Mouse (Mus musculus): ENCODE results near the gene Ppp4r3b.
A peak's percentile ranks its signal among the peaks of the same experiment; 100 is the strongest.

Gene Ppp4r3b

DNA sequence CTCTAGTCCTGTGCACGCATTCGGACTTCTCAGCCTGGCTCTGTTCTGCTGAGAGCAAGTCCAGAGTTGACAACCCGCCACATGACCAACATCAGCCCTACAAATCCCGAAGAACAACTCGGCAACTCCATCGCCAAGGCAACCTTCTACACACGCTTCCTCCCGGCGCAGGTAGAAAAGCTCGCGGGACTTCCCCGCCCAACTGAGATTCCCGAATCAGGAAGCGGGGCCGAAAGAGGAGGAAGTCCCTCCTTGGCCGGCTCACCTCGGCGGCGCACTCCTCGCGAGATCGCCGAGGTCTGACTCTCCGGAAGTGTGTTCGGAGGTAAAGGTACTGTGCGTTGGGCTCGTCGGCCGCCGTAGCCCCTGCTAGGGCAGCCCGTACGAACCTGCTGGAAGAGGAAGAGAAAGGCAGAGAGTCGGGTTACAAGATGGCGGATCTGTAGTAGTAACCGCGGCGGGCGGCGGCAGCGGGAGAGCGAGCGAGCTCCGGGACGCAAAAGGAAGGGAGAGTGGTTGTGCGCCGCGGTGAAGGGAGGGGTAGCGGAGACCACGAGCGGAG, at the start of gene Ppp4r3b:
Ppp4r3b (plus strand) TSS at position 328 of the 562 bp plus-strand sequence.
- DNase-seq, result peak; percentile 98 to 100

DNA sequence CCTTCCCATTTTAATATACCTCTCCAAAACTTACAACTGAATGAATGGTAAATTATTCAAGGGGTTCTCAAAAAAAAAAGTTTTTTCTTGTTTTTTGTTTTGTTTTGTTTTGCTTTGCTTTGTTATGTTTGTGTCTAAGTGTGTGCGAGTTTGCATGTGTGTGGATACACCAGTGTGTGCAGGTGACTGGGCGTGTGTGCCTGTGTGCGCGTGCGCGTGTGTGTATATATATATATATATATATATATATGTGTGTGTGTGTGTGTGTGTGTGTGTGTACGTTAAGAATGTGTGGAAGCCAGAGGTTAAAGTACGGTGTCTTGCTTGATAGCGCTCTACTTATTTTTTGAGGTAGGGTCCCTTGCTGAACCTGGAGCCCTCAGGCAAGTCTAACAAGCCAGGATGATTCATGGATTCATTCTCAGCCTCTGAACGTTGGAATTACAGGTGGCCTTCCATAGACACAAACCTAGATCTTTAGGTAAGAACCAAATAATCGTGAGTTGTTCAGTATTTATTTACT, 42.8 kb upstream of the Ppp4r3b start:
- no peak for DNase-seq

DNA sequence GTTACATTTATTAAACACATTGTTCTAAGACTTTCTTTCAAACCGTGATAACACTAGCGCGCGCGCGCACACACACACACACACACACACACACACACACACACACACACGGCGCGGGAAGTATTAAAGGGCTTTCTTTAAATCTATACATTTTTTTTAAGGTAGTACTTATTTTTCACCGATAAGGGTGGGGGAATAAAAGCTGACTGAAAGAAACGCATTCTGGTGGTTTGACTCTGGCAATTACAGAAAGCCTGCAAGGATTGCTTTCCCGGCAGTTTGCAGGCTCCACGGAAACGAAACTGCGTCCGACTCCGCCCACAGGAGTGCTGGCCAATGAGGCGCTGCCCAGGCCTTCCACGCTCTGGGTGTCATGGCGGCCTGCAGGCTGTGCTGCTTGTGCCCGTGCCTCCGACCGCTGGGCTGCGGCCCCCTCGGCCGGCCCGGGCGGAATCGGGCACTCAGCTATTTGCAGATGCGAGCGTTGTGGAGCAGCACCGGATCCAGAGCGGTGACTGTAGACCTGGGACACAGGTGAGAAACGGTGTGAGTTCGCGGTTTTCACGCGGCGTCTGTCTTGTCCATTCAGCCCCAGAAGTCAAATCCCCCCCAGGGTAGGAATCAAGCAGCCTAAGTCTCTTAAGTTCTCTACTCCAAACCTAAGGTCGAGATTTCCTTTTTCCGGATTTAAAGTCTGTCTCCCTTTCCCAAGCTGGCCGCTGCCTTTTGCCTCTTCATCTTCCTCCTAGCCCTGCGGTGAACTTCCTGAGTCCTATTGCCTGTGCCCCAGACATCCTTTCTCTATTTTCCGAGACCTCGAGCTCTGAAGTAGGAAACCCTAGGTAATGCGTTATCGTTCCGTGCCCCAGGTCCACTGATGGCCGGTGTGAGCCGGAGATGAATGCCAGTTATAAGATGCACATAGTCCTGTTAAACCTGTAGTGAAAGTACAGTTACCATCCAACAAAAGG, 42.0 kb upstream of the Ppp4r3b start, which contains the start of gene Pnpt1:
Pnpt1 (plus strand) TSS at position 360 of the 971 bp plus-strand sequence.
- peak; percentile 93 for DNase-seq

DNA sequence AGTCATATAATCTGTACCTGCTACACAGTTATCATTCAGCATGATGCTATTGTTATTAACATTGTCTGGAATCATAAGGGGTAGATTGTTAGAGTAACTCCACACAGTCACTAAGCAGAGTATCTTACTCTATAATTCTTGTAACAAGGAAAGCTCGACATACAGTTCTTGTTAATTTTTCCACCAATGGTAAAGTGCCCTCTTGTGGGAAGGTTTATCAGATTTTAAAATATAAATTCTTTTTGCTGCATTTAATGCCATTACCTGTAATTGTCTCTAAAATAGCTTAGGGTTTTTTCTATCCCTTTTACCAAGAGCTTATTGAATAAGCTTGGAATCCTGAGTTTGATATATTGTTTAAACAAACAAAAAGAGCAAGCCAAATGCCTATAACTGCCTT, 32.0 kb upstream of the Ppp4r3b start:
- no peak for DNase-seq

DNA sequence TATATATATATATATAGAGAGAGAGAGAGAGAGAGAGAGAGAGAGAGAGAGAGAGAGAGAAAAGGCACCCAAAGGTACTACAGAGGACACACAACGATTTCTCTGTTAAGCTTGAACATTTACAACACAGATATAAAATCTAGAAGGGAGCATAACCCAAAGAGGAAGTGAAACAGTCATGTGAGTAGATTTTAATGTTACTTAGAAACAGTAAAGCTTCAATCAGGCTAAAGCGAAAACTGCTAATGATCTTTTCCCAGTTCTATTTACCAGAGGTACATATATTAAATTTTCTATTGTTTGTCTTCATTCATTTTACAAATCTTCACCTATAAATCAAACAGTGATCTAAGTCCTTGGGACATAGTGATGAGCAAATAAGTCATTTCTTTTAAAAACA, 23.8 kb upstream of the Ppp4r3b start:
- no peak for DNase-seq

DNA sequence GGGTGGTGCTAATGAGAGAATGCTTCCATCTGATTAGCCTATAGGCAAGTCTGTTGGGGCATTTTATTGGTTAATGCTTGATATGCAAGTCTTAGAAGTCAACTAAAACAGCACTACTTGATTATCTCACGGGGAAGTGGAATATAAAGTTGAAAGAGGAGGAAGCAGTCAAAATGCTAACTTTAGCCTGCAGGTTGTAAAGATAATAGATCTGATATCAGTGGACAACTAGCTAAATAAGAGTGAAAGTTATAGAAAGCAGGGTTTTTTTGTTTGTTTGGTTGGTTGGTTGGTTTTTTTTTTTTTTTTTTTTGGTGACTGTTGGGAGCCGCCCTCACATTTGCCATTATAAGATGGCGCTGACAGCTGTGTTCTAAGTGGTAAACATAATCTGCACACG, 9.1 kb upstream of the Ppp4r3b start:
- no peak for DNase-seq

DNA sequence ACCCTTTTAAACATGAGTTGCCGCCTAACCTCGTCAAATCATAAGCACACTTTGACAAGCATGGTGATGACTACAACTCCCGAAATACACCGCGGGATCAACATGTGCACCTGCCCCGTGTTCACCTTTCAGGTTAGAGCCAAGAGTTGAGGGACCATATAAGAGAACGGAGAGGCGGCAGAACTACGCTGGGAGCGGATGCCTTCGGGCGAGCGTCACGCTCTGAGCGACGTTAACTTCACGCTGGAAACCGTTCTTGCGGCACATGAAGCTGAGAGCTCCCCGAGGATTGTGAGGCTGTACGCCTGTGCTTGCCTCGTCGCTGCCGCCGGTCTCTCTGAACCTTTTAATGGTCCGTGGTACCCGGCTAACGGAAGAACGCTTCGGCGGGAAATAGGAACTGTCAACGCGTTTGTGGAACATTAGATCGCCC, 715 bp upstream of the Ppp4r3b start:
- peak; percentile 53 to 59 for DNase-seq

DNA sequence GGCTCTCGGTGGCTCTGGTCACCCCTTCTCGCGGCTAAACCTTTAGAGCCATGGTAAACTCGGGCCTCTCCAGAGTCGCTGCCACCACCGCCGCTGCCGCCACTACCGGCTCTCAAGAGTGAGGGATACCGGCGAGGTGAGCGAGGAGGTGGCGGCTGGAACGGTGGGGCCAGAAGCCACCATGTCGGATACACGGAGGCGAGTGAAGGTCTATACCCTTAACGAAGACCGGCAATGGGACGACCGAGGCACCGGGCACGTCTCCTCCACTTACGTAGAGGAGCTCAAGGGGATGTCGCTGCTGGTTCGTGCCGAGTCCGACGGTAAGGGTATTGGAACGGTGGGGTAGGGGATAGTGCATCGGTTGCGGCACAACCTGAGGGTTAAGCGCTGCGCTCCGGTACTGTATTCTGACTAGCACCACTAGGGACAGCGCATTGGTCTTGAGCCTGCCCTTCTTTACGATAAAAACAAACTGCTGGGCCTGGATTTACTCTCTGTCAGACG, 488 bp downstream of the Ppp4r3b start:
- DNase-seq, result peak; percentile 65 to 74

DNA sequence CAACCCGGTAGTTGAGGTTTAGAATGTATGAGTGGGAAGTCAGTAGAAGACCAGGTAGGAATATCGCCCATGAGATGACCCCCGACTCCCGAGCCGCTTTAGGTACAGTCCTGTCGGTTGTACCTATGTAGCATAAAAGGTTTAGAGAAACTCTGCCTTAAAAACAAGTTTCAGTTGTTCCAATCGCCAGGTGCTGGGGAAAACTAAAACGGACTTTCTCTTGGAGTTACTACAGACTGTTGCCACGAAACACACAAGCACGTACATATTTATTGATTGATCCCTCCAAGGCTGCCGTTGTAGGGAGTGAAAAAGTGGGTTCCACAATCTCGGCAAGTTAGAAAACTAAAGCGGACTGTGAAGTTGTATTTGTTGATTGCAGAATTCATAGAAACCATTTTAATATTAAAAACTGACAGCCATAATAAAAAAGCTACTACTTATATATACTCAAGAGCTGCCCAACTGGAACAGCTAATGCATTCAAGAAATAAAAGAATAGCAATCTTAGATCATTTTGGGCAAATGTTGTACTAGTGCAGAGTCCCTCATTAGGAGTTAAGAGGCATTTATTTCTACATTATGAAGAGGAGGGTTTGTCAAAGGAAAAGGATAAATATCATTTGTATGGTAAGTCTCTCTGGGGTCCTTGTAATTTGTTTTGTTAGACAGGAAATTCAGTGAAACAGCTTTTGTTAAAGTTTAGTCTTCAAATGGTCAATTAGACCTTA, 1.2 kb downstream of the Ppp4r3b start:
- DNase-seq, result no peak

DNA sequence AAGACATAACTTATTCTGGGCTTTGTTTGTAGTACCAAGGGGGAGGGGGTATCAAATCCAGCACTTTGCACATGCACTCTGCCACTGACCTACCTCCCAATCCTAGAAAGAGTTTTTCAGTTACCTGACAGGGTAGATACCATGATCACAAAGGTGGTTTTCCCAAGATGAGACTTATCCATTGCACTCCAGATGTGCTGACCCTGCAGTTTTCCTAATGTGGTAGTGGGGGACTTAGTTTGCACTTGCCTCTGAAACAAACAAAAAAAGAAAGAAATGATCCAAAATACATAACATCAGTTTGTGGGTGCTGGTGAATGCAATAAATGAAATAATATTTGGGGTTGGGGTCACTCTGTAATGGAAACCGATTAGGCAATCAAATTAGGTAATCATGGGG, 6.6 kb downstream of the Ppp4r3b start:
- DNase-seq, result no peak

DNA sequence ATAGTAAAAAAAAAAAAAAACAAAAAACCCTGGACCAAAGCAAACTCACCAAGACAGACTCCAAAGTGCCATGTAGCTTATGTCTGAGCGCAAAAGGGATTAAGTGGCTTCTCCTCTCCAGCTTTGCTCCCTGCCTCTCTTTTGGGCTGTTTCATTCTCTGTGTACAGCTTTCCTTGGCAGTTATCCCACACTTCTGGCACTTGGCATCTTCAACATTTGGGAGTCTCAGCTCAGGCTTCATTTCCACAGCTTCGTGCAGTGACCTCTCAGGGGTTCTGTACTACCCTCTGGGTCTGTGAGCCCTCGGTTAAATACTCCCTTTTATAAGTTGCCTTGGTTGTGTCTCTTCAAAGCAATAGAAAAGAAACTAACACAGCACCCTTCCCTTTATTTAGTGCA, 8.0 kb downstream of the Ppp4r3b start:
- DNase-seq, result peak in 1 of 2 experiments; percentile 5

DNA sequence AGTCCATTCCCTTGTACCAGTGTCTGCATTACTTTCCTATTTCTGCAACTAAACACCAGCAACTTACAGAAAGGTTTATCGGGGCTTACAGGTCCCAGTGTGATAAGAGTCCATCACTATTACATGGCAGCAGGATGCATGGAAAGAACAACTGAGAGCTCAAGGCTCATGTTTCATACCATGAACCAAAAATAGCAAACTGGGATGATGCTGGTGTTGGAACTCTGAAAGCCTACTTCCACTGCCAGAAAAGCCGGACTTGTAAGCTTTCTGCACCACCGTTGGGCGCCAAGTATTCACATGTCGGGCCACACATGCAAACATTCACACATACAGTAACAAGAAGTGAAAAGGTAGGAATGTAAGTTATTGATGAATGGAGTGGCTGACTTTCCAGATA, 9.1 kb downstream of the Ppp4r3b start:
- no peak for DNase-seq

DNA sequence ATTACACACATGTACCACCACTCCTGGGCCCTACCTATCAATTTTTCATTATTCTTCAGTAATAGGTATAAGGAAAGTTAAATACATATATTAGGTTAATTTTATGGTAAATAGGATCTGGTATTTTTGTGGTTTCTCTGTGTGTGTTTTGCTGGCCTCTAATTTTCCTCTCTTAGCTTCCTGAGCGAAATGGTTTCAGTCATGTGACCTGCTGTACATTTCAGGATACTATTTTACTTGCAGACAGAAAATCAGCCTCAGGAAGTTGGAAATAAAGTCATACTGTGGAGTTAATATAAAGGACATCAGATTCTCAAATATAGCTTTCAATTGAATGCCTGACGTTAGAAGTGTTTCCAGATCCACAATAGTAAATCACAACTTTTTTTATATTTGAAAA, 16.3 kb downstream of the Ppp4r3b start:
- DNase-seq, result no peak

DNA sequence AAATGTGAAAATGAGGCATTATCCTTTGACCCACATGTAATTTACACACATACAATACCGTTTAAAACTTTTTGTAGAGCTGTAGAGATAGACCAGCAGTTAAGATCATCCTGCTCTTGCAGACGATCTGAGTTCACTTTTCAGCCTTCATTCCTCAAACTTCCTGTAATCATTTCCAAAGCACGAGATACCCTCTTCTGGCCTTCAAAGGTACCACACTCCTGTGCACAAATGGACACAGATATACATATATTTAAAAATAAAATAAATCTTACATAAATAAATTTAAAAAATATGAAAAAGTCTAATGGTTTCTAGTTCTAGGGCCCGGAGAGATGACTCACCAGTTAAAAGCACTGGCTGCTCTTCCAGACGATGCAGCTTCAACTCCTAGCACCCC, 31.0 kb downstream of the Ppp4r3b start:
- DNase-seq, result no peak

DNA sequence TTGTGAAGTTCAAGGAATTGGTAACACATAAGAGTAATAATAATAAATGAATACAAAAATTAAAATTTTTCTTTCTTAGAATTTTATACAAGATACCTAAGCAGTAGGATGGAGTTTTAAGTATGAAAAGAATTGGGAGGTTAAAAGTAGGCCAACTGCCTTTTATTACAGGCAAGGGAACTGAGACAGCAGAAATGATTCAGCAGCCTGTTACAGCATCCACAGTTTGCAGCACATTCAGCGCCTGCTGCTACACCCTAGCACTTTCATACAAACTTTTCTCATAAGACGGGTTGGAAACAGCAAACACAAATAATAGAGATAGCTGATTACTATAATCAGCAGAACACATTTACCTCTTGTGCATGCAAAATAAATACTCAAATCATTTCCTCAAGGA, 37.1 kb downstream of the Ppp4r3b start:
- no peak for DNase-seq

DNA sequence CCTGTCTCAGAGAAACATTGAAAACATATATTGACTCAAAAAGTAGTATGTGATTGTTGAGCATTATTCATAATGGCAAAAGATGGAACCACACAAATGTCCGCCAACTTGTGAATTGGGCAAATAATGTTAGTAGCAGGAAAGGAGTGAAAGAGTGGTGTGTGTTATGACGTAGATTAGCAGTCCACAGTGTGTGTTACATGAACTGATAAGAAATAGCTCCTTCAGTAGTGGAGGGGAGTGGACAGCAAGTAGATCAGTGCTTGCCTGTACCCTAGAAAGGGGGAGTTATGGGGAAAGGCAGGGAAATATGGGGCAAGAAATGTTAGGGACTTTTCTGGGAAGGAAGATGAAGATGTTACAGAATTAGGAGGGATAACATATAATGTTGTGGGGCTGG, 43.5 kb downstream of the Ppp4r3b start:
- DNase-seq, result no peak

DNA sequence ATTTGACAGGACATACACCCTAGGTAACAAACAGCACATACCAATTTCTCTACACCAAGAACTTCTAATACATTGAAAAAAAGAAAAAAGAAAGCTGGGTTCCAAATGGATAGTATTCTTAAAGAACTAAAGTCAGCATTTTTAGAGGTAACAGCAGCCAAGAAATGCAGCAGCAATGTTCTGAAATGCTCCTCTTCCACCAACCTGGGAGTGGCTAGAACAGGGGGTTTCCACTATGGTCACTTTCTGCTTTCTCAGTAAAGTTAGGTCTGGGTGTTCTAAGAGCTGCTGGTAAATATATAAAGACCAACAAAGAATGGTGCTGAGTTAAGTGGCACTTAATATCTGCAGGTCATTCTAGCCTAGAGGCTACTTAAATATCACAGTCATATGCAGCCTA, 46.4 kb downstream of the Ppp4r3b start:
- DNase-seq, result no peak

DNA sequence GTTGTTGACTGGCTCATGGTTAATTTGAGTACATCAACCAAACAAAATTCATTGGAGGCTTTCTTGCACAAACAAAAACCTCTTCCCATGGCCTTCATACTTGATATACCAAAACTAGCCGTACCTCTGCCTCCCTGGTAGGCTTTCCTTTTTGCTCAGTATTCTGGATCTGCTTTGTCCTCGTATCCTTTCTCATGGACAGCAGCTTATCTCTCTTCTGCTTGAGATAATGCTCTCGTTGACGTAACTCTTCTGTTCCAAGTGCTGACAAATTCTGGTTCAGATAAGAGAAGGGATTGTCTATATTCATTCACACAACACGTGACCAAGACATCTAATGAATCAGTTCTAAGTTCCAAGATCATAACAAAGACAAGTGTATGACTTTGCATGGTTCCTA, 49.6 kb downstream of the Ppp4r3b start:
- no peak for DNase-seq

DNA sequence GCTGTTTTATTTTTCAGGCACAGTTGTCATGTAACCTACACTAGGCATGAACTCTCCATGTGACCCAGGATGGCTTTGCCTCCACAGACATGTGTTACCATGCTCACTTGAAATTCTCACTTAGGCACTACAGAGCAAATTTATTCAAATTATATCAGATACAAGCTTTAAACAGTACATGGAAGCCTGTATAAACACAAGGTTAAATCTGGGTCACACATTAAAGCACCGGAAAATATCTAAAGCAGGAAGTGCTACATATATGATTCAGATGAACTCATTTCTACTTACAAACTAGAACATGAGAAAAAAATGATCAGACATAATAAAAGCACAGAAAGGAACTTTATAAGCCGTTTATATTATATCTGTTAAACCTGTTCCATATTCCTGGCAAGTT, 52.1 kb downstream of the Ppp4r3b start:
- DNase-seq, result no peak

DNA sequence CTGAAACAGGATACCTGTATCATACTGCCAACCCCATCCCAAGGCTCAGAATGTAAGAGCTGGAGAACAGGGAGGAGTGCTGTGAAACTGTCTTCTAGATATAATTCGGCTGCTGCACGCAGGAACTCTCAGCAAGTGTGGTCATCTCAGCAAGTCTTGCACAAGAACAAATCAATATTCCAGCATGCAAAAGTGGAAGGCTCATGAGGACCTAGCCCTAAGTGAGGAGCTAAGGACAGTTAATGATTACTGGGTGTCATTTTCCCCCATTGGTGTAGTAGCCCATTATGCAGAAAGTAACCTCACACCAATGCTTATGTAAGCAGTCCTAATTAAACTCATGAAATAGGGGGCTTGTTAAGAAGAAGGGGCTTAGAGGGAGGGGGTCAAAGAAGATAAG, 56.3 kb downstream of the Ppp4r3b start:
- DNase-seq, result no peak

DNA sequence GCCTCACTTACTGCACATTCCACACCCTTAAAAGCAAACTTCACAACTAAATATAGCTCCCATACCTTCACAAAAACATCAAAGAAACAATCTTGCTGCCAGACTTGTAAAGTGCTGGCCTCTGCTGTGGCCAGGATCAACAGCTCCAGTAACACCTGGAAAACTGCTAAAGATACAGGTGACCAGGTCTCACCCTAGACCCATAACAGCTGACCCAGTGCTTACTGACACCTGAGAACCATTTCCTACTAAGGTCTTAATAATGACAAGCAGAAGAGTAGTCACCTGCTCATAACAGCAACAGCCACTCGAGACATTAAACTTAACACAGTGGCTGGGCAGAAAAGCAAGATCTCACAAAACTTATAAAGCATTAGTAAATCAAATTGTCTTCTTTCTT, 60.9 kb downstream of the Ppp4r3b start:
- DNase-seq, result no peak

DNA sequence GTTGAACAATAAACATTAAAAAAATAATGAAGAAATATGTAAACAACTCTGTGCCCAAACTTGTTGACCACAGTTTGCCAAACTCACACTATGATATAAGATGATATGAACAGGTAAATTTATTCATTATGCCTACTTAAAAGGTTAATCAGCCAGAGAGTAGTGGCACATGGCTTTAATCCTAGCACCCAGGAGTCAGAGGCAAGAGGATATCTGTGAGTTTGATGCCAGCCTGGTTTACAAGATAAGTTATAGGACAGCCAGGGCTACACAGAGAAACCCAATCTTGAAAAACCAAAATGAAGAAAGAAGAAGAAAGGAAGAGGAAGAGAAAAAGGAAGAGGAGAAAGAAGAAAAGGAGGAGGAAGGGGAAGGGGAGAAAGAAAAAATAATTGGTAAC, 64.7 kb downstream of the Ppp4r3b start:
- DNase-seq, result no peak

DNA sequence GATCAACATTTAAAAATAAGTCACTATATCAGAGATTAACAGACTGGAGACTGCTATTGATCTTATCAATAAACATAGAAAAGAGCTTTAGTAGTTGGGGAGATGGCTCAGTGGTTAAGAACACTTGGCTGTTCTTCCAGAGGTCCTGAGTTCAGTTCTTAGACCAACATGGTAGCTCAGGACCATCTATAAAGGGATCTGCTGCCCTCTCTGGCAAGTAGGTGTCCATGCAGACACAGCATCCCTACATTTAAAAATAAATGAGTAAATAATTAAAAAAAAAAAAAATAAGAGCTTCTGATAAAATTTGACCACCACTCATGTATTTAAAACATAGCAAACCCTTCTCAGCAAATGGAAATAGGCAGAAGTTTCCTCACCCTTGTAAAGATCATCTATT, 65.4 kb downstream of the Ppp4r3b start:
- no peak for DNase-seq

Measured in lung, postnatal 4 days (tissue).